Mouse (Mus musculus): ENCODE measurements around the gene Emc9. TPM values are rescaled to one million over a fixed set of nuclear protein-coding genes. Genes with fewer than 3 reads are reported as not detected.

Emc9 gene
- total RNA-seq, 2 experiments from 2014 or later = 2.1 TPM; not detected in 1

GRCm38 (mm10) chr14:55591331-55591891 is 6.3 kb upstream of the Emc9 start, which contains the start of gene Rnf31:
Gene Rnf31 (plus strand): TSS chr14:55591708.
- peak; percentile 76 for ATAC-seq (replicated peaks; ENCODE audit: poor library complexity, severe bottlenecking)

DNA sequence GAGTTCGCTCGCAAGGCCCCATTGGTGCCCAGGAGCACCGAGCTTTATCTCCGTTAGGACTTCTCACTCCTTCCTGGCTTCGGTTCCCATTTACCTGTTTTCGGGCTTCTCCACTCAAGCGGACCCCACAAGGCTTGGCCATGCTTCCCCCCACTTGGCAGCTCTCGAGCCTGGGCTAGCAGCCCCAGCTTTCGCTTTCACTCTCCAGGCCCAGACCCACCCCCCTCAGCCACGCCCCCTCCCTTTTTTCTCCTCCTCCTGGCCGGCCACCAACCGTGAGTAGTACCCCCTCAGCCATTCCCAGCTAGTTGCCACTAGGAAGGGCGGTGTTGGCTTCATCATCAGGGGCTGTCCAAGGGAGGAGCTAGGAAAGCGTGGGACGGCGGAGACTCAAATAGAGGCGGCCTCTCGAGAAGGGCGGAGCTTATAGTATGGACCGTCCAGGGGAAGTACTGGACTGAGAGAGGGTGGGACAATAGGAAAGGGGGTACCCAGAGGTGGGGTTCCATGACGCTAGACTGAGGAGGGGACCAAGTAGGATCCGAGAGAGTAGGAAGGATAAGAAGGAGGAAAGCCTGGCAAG is 5.7 kb upstream of the Emc9 start, which contains the start of gene Psme2:
Gene Psme2, minus strand, starts transcription at position 366 of the 583 bp plus-strand sequence.
- ATAC-seq (replicated peaks; ENCODE audit: poor library complexity, severe bottlenecking) = peak; percentile 77

GRCm38 (mm10) chr14:55589771-55590448 is 4.8 kb upstream of the Emc9 start:
- no peak; the same call in 1 of the 2 replicates for ATAC-seq (replicated peaks; ENCODE audit: poor library complexity, severe bottlenecking)

DNA sequence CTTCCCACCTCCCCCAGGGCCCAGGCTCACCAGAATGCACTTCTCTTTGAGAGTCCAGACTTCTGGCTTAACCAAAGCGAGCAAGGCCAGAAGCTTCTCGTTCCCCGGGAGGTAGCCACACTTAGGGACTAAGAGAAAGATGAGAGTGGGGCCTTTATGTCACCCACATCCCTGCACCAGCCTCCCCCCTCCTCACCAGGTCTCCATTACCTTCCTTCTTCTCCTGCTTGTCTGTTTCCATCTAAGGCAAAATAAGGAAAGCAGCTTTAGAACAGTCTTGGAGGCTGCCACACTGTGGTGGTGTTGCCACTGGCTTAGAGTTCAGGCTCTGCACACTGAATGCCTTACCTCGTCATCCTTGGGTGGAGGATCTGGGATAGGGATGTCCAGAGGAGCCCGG is 4.2 kb upstream of the Emc9 start:
- ATAC-seq (replicated peaks; ENCODE audit: poor library complexity, severe bottlenecking) = no peak

GRCm38 (mm10) chr14:55586149-55586548 is 1.0 kb upstream of the Emc9 start:
- ATAC-seq (replicated peaks; ENCODE audit: poor library complexity, severe bottlenecking) = 0 out of 2 replicates have a peak, but pooled peaks have one; percentile 6

DNA sequence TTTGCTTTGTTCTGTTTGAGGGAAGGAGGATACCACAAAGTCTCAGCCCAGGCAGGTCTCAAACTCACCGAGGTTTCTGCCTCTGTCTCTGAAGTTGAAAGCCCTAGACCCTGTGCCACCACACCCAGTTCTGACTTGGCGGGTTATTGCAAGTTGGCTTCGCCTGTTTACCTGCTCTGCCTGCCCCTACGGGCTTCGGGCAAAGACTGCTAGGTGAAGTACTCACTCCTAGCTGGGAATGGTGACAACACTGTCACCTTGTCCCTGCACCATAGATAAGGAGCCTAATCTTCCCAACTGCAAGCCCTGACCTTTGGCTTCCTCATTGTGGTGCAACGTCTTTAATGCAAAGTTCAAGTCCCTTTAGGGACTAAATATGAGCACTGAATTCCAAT is 461 bp upstream of the Emc9 start:
- no peak for ATAC-seq (replicated peaks; ENCODE audit: poor library complexity, severe bottlenecking)

GRCm38 (mm10) chr14:55584303-55584701 is 800 bp downstream of the Emc9 start:
- ATAC-seq (replicated peaks; ENCODE audit: poor library complexity, severe bottlenecking) = no peak

DNA sequence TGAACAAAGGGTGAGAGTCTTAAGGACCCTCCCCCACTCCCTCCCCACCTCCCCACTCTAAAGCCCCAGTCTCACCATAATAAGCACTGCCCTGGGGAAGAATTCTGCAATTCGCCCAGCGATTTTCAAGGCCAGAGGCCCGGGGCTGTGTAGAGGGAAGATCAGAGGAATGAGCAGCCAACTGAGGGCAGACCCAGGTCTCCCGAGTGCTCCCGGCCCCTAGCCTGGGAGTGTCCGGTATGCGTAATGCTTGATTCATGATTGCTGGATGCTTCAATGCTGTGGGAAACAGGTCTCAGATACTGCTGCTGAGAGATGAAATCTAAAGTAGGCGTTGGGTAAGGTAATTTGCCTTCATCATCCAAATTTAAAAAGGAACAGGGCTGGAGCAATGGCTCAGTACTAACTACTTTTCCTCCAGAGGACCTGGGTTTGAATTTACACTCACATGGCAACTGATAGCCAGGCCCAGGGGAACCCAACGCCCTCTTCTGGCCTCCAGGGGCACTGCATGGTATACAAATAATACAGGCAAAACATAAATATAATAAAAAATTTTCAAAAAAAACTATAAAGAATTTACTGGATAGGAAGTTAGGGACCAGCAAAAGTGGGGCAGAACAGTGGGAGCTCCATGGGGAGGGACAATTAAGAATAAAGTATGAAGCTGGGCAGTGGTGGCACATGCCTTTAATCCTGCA is 3.0 kb downstream of the Emc9 start:
- no peak for ATAC-seq (replicated peaks; ENCODE audit: poor library complexity, severe bottlenecking)

DNA sequence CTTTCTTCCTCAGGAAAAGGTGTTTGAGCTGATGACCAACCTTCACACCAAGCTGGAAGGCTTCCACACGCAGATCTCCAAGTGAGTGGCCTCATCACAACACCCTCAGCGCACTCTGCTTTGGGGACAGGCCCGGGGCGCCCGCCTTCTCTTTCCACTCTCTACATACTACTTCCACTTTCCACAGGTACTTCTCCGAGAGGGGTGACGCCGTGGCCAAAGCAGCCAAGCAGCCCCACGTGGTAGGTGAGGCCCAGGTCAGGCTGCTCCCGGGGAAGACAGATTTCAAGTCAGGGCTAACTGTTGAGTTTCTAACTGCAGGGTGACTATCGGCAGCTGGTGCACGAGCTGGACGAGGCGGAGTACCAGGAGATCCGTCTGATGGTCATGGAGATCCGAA is 4.4 kb downstream of the Emc9 start:
- ATAC-seq (replicated peaks; ENCODE audit: poor library complexity, severe bottlenecking) = no peak

GRCm38 (mm10) chr14:55579511-55580496 is 5.3 kb downstream of the Emc9 start:
- ATAC-seq (replicated peaks; ENCODE audit: poor library complexity, severe bottlenecking) = no peak

GRCm38 (mm10) chr14:55578668-55579269 is 6.3 kb downstream of the Emc9 start:
- no peak for ATAC-seq (replicated peaks; ENCODE audit: poor library complexity, severe bottlenecking)

- ATAC-seq (replicated peaks; ENCODE audit: poor library complexity, severe bottlenecking) = peak; percentile 85
These were observed 7.0 kb downstream of the Emc9 start, which contains the start of gene Psme1 for GRCm38 (mm10) chr14:55577871-55578667. Gene Psme1 (plus strand): TSS chr14:55578123.

GRCm38 (mm10) chr14:55576376-55576775 is 8.7 kb downstream of the Emc9 start:
- ATAC-seq (replicated peaks; ENCODE audit: poor library complexity, severe bottlenecking) = peak; percentile 35

DNA sequence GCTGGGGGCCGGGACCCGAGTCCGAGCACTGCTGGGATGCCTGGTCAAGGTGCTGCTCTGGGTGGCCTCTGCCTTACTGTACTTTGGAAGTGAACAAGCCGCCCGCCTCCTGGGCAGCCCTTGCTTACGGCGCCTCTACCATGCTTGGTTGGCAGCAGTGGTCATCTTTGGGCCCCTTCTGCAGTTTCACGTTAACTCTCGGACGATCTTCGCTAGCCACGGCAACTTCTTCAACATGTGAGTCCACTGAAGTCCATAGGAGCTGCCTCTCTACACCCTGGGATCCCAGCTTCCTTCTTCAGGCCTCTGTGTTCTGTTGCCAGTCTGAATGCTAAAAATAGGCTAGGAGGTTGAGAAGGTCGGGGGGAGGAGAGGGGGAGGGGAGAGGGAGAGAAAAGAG is 9.4 kb downstream of the Emc9 start:
- no peak for ATAC-seq (replicated peaks; ENCODE audit: poor library complexity, severe bottlenecking)

- no peak for ATAC-seq (replicated peaks; ENCODE audit: poor library complexity, severe bottlenecking)
These were observed 9.8 kb downstream of the Emc9 start, which contains the start of gene Fitm1 for GRCm38 (mm10) chr14:55575302-55575701. Gene Fitm1 (plus strand): TSS chr14:55575617.

DNA sequence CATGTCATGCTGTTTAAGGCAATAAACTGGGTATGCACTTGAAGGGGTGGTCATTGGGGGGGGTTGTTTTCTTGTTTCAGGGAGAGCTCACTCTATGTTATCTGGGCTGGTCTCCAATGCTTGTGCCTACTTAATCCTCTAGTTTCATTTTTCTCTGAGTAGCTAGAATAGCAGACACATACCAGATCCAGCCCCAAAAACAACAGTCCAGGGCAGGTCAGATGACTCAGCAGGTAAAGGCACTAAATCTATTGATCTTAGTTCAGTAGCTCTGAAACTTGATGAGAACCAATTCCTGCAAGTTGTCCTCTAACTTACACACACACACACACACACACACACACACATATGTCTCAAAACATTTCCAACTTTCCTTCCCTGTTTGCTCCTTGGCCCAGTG is 13.3 kb downstream of the Emc9 start:
- ATAC-seq (replicated peaks; ENCODE audit: poor library complexity, severe bottlenecking) = no peak

DNA sequence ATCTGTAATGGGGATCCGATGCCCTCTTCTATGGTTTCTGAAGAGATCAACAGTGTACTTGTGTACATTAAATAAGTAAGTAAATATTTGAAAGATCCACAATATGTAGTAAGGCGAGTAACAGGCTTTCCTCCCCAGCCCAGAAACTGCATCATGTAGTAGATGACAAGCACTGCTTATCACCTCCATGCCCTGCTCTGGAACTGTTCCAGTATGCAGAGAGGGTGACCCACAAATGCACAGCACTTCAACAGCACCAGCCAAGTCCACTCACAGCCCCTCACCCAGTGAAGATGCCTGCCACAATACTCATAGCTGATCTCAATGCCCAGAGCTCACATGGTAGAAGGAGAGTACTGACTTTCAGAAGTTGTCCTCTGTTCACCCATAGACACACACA is 14.5 kb downstream of the Emc9 start:
- no peak for ATAC-seq (replicated peaks; ENCODE audit: poor library complexity, severe bottlenecking)

DNA sequence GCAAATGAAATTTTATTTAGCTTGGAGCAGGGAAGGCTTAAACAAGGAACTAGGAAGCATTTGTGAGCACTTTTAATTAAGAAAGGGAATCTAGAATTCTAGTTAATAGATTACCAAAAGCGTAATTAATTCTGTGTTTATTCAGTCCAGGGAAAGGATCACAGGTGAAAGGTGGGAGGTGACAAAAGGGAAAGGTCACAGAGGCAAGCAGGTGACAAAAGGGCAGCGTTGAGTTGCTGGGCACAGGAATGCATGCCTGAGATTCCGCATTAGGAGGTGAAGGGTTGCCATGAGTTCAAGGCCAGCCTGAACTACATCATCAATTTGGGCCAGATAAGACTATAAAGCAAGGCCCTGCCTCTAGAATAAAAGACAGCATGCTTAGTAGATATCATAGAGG is 17.6 kb downstream of the Emc9 start:
- no peak for ATAC-seq (replicated peaks; ENCODE audit: poor library complexity, severe bottlenecking)

DNA sequence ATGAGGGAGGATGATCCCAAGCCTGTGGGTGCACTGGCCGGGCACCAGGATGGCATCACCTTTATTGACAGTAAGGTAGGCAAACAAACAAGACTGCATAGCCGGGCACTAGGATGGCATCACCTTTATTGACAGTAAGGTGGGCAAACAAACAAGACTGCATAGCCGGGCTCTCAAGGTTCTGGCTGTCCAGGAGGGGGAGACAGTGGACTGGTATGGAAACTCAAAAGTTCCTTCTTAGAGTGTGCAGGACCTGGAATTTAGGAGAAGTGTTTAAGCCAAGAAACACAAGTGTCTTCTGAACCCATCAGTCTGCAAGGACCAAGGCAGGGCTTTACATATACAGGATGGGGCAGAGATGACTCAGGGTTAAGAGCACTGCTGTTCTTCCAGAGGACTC is 19.4 kb downstream of the Emc9 start:
- no peak for ATAC-seq (replicated peaks; ENCODE audit: poor library complexity, severe bottlenecking)
